Mouse (Mus musculus) neutrophil, adult 5-6 weeks (primary cell): ENCODE measurements around the gene Trpm7. TPM values are rescaled to one million over a fixed set of nuclear protein-coding genes. Genes with fewer than 3 reads are reported as not detected.
"Not testable (repeated sequence)": the region's sequence is repeated elsewhere in the genome, so short reads cannot be mapped to it uniquely, and the experiment has no call there.

Experiments used
- ATAC-seq: fragments of 151-379, 151-347 bp; 2 replicates; pipeline ENCODE4 v1.8.0; 2017; ENCODE audit warnings: mild to moderate bottlenecking, moderate TSS enrichment; ENCODE audit not compliant: insufficient number of reproducible peaks, poor library complexity, low FRiP score, severe bottlenecking; ENCODE audit errors: extremely low read depth
- total RNA-seq: library from RNA; stranded (forward); fragments of 200-1000 nt; gene quantifications from 2 replicates; pipeline ENCODE4 v1.2.3, GENCODE M21; 2017

The Trpm7 gene
- total RNA-seq = 81.4 and 86.6 TPM in 2 replicates

DNA sequence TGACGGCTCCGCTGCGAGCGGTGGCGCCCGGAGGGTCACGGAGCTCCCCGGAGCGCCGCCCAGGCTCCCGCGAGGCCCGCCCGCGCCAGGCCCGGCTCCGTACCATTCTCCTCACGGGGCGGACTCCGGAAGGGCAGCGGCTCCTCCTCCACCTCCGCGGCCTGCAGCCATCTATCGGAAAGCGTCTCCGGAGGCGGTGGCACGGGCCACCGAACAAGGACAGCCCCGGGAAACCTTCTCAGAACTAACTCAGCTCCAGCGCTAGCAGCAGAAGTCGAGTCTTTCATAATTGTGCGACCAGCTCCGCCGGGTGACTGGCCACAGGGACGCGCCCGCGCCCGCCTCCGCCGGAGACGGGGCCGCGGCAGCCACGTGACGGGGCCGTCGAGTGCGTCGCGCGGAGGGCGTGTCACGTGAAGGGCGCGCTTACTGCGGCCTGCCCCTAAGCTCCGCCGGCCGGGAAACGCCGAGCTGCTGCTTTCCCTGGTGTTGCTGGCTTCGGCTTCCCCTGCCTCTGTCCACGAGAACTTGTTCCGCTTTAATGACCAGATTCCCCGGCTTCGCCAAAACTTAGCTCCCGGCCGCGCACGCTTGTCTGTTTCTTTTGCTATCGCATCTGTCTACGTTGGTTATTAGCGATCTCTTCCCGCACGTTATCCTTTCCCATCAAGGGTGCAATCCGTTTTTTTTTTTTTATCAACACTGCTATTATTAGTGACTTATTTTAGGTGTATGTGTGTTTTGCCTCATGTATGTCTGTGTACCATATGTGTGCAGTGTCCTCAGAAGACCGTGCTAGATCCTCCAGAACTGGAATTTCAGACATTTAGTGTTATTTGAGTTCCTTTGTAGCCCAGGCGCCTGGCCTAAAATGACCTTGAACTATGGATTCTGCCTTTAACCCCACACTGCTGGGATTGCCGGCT, at the start of gene Trpm7:
Gene Trpm7, minus strand, starts transcription at position 360 of the 926 bp plus-strand sequence.
- peak; percentile 85 for ATAC-seq

DNA sequence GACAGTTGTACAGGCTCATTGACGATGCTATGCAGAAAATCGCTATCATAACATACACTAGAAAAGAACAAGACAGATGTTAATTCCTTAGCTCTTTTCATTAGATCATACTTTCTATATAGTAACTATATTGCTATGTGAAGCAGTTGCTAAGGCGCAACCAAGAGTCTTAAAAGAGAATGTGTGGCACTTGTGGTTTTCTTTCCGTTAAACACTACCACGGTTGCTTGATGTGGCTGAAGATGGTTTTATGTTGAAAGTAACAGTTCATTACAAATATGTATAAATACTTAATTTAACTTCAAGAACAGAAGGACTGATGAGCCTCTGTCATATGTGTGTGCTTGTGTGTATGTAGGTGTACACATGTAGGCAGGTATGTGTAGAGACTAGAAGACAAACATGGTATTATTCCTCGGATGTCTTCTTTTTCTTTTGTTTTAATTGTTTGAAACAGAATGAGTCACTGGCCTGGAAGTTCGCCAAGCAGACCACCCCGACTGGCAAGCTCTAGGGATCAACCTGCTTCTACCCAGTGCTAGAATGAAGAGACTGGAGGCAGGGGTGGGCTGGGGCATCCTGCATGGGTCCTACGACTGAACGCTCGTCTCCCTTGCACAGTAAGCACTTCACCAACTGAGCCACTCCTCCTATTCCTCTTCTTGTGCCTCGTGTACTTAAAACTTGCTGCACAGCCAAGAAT, 44.5 kb upstream of the Trpm7 start:
- ATAC-seq = no peak

DNA sequence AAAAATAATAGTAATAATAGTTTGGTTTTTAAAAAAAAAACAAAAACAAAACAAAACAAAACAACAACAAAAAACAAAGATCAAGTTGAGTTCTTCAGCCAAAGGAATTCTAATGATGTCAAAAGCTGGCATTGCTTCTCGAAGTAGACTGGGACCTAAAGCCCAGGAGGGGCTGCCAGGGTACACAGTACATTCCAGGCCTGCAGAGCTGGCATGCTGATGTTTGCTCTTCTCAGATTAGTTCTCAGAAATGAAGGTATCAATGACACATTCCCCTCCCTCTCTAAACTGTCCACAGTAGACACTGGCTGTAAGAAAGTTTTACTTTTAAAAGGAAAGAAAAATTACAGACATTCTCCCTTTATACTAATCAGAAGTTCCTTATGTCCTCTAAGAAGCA, 40.2 kb upstream of the Trpm7 start:
- no peak for ATAC-seq

DNA sequence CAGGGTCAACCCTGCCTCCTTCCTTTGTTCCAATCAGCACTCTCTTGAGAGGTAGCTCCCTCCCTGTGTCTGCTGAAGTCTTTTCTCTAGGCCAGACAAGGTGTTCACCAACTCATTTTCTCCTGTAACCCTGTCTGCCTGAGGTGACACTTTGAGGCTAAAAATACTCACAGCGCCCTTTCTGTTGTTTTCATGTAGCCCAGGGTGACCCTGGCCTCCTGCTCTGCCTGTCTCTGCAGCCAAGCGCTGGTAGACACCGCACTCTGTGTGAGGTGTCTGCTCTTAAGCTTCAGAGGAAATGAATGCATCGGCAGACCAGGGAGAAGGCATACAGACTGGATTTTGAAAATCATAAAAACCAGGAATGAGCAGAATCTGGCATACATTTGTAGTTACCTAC, 38.1 kb upstream of the Trpm7 start:
- no peak for ATAC-seq

DNA sequence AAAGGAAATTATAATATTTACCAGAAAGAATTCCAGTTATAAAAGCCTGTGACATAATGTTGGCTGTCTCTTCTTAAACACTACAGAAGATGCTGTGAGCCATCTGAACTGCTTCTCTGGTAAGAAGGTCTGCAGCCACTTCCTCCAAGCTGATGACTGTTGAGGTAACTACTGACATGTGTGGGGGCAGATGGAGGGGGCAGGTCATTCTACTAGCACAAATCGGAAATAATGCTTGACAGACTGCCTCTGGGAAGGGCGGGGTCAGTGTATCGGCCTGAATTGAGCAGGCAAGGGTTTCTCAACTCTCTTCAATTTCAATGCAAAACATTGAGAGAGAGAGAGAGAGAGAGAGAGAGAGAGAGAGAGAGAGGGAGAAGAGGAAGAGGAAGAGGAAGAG, 28.1 kb upstream of the Trpm7 start:
- no peak for ATAC-seq

DNA sequence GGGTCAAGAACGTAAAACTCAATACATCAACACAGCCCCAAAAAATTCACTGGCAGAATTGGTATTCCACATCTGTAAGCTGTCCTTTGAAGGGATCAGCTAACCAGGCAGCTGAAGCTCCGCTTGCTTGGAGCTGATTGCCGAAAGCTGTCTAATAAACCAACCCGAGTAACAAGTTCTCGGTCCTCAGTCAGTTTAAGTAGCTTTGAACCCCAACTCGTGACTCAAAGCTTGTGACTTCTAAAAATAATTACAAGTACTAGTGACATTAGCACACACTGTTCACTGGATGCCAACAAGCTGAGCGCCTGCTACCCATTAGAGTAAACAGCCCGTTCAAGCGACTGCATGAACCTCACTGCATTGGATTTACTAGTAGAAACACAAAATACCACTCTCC, 21.5 kb upstream of the Trpm7 start:
- ATAC-seq = no peak

DNA sequence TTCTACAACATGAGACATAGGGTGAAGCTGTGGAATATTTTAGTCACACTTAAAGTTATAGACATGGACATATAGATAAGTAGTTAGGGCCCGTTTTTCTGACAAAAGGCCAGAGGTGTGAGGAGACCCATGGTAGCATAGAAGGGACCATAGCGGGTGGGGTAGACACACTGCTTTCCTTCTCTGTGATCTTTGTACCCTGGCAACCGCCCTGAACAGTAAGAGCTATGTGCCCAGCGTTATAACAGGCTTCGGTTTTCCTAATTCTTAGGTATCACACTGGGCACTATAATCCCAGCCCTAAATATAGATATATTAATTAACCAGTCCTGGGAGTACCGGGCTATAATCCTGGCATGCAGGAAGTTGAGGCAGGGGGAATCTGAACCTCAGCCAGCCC, 20.9 kb upstream of the Trpm7 start:
- ATAC-seq = no peak

DNA sequence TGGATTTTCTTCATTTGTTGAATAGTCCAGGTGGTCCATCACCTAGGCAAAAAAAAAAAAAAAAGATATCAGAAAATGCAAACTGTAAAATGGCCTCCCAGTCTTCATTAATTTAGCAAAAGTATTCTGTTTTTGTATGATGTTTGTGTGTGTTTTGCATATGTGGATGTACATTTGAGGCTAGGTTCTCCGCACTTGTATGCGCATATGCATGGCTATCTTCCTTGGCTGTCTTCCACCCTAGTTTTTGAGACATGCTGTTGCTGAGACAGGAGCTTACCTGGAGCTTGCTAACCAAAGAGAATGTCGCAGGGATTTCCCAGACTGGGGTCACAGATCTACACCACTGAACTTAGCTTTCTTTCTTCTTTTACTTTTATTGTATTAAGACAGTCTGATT, 18.2 kb upstream of the Trpm7 start:
- ATAC-seq = no peak

DNA sequence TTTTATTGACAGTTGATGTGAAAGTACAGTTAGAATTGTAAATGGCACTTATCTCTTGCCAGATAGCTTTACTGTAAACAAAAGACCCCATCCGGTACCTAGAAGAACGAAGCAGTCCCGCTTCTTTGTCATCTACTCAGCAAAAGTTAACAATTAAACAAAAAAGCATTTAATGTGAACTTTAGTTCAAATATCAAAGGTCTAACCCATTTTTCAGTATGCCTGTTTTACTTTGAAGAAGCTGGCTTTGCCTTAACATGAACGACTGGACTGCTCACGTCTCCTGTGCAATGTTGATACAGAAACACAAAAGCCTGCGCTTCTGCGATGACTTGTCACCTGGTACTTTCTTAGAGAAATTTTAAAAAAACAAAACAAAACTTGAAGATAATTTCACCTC, 16.3 kb upstream of the Trpm7 start:
- ATAC-seq = no peak

DNA sequence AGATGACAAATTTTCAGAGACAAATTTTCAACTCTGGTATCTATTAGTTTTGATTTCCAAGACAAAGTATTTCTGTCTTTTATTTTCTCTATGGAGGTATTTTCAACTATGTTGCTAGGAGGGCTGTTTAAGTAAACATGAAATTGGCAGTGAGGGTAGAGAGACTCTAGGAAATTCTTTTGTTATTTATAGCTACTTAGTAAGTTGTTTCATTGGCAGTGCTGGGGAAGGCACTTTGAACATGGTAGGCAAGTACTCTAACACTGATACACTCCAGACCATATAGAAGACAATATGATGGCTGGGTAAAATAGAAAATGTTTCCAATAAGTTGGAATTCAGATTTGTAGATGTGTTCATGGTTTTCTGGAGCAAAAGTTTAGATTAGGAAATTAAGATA, 15.7 kb upstream of the Trpm7 start:
- ATAC-seq = no peak

DNA sequence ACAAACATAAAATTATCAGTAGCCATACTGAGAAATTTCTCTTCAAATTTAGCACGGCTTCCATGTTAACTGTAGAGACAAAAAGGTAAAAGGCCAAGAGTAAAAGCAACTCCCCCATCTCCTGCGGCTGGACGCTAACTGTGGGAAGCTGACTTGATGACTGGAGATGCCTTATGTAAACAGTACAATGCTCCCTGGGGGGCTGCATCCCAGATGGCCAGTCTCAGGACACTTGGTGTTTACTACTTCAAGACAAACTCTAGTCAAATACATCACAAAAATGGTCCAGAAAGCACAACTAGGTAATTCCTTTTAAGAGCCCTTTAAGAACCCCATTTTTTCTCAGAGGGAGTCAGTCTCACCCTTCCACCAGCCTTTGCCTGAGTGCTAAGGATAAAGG, 11.1 kb upstream of the Trpm7 start:
- no peak for ATAC-seq

DNA sequence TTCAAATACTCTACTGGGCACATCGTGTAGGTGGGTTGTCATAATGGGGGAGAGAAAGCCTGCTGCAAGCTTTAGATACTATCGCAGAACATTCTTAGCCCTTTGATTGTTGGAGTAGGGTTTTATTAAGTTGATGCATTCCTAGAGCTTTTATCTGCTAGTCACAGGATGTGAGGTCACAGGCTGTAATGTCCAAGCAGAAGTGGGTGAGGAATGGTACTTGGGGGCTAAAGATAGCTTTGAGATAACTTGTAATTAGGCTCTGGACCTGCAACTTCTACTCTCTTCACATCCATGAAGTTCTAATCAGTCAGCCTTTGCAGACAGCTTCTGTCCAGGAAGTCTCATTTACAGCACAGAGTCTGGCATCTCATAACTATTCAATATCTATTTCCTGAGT, 9.8 kb upstream of the Trpm7 start:
- no peak for ATAC-seq

DNA sequence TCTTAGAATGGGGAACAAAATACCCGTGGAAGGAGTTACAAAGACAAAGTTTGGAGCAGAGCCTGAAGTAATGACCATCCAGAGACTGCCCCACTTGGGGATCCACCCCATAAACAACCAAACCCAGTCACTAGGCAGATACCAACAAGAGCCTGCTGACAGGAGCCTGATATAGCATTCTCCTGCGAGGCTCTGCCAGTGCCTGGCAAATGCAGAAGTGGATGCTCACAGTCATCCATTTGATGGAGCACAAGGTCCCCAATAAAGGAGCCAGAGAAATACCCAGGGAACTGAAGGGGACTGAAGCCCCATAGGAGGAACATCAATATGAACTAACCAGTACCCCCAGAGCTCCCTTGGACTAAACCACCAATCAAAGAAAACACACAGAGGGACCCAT, 6.7 kb upstream of the Trpm7 start:
- ATAC-seq = not testable (repeated sequence)

DNA sequence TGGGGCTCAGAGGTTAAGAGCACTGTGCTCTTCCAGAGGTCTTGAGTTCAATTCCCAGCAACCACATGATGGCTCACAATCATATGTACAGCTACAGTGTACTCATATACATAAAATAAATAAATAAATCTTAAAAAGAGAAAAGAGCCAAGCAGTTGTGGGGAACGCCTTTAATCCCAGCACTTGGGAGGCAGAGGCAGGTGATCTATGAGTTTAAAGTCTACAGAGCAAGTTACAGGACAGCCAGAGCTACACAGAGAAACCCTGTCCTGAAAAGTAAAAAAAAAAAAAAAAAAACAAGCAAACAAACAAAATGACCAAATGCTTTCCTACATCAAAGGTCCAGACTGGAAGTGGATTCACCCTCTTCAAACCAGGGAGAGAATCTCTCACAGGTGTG, 2.0 kb upstream of the Trpm7 start:
- ATAC-seq = no peak

DNA sequence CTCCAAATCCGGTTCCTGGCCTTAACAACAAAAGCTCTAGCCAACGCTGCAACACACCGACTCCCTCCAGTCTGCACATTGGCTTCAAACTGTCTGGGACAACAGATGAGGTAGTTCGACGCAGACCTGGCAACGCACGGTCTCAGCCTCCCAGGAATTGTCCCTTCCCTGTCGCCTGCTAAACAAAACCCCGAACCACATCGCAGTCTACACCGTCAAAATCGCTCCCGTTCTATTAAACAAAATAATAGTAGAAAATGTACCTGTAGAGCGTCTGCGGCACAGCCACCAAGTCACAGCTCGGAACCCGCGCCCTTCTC, 554 bp downstream of the Trpm7 start:
- peak; percentile 10; the same call in 1 of the 2 replicates for ATAC-seq

DNA sequence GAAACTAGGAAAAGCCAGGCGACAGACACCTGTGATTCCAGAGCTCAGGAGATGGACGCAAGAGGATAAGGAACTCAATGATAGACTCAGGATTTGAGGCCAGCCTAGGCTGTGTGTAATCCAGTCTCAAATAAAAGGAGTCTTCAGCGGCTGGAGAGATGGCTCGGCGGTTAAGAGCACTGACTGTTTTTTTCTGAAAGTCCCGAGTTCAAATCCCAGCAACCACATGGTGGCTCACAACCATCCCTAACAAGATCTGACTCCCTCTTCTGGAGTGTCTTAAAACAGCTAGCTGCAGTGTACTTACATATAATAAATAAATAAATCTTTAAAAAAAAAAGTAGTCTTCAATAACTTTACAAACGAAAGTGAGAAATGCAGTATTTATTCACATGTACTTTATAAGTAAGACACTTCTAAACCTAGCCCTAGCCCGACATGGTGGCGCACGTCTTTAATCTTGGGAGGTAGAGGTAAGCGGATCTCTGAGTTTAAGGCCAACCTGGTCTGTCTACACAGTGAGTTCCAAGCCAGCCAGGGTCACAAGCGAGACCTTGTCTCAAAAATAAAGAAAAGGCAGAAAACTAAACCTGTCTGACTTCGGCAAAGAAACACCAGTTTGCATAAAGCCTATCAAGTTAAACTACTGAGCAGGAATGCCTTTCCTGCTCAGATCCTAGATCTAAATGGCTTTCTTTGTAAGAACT, 1.1 kb downstream of the Trpm7 start:
- ATAC-seq = no peak

DNA sequence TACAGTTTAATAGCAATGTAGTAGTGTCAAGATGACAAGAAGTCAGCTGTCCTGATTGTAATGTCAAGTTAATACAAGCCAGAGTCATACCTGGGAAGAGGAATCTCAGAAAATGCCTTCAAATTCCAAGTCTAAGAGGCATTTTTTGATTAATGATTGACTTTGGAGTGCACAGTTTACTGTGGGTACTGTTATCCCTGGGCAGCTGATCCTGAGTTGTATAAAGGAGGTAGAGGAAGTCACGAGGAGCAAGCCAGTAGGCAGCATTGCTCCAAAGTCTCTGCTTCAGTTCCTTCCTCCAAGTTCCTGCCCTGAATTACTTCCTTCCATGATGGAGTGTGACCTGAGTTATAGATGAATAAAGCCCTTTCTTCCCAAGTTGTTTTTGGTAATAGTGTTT, 9.7 kb downstream of the Trpm7 start:
- no peak for ATAC-seq

DNA sequence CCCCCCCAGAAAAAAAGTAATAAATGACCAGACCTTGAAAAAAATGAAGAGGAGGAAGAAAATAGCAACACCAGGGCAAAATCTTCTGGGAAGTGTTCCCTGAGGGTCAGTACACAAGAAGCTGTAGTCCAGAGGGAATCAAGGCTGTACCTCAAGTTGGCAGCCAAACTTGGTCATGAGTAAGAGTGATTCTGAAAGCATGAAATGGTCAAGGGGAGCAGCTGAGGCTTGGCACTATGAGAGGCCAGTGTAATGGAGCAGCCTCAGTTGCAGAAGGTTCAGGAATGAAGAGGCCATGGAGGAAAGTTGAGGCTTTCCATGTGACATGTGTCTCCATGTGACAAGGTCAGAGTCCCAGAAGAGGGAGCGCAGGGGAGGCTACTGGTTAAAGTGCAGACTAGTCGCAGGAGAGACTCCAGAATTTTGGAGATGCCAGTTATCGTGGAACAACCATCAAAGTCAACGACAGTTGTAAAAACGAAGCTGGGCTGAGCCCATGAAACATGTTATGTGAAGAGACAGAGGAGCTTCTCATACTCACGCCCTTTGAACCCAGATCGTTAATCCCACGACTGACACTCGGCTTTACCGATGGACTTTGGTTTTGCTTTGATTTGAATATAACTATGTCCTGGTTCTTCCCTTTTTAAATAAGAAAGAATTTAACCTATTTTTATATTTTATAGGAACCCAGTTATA, 10.4 kb downstream of the Trpm7 start:
- no peak for ATAC-seq

DNA sequence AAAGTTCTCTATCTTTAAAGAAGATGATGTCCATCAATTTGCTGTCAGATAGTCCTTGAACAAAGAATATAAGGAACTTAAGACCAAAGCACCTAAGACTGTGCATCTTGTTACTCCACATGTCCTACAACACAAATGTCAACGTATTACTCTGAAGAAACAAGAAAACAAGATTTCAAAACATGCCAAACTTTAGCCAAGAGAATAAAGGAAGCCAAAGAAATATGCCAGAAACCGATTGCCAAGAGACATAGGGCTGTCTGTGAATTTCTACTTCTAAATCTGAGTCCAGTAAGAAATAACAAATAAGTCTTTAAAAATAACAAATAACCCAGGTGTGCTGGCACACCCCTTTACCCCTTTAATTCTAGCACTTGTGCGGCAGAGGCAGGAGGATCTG, 11.0 kb downstream of the Trpm7 start:
- ATAC-seq = no peak
